Mouse (Mus musculus): ENCODE measurements around the gene Fkbp5. TPM values are rescaled to one million over a fixed set of nuclear protein-coding genes. Genes with fewer than 3 reads are reported as not detected.
A peak's percentile ranks its signal among the peaks of the same experiment; 100 is the strongest.

Fkbp5 gene
- total and polyA plus RNA-seq, 2 experiments = 17.7 to 30.3 TPM

DNA sequence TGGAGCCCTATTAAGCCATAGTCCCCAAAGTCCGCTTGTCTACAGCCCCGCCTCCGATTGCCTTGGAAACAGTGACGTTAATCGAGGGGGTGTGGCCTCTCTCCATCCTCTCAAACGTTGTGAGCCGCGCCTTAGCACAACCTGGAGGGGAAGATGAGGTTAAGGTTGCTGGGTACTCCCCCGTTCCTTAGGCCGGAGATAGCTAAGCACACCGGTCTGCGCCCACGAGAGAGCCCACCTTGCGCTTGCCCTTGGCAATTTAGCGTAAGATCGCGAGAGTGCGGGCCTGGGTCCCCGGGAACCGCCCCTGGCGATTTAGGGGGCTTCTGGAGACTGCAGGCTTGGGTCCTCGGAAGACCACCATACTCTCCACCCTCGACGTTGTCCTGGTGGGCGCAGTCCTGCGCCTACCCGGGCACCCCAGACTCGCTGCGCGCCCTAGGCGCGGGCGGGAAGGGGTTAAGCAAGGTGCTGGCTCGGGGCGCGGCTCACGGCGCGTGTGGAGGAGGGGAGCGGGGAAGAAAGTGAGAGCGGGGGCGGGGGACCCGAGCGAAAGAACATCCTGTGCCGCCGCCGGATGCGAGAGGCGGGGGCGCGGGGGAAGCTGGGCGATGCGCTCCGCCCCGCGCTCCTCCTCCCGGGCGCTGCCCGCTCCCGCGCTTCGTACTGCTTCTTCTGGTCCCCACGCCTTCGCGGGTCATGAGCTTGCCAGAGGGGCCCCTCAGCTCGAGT is 5.5 kb upstream of the Fkbp5 start:
- under 1% methylated on average over 52 of the region's 66 CpGs for WGBS
- Histone ChIP-seq H3K79me2 (ENCODE audit: control insufficient read depth, insufficient read depth, low read length) (no peaks in the 10 kb centered on the region), H3K4me3 (ENCODE audit: insufficient read depth, low read depth, low read length) (peak overlapping the region; percentile 78), H3K27ac (replicated peaks; ENCODE audit: insufficient read depth, low read depth, low read length) (peak overlapping the region; percentile 69), H3K4me1 (ENCODE audit: control insufficient read depth, insufficient read depth, low read length) (peaks cover 16% of the 10 kb centered on the region), H3K27me3 (ENCODE audit: control insufficient read depth, insufficient read depth, low read length) (no peaks in the 10 kb centered on the region), H3K36me3 (ENCODE audit: control insufficient read depth, insufficient read depth, low read length) (no peaks in the 10 kb centered on the region), H3K9ac (ENCODE audit: low read depth, low read length) (peak overlapping the region; percentile 87)
- DNase-seq (ENCODE audit: extremely low read depth, low read depth, low spot score) = peak; percentile 75
- peak; percentile 72 for TF ChIP-seq POLR2A (IDR thresholded peaks at IDR 0.05; ENCODE audit: extremely low read depth, insufficient read depth, low read length)
- TF ChIP-seq CTCF (IDR thresholded peaks at IDR 0.05; ENCODE audit: low read depth, low read length) = no peak

DNA sequence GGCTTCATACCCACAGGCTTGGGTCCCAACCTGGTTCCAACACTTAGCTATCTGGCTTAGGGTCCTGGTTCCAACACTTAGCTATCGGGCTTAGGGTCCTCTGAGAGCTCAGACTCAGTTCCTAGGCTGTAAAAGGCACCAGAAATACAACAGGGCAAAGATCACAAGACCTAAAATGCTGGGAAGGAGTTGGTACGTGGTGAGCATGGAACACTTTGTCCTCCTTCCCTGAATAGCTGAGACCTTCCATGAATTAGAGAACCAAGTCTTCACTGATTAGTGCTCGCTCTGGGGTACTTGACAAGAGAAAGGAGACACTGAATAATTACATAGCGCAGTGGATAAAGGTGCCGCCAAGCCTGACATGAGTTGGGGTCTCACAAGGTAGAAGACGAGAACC is 4.6 kb upstream of the Fkbp5 start:
- H3K79me2 ChIP-seq (ENCODE audit: control insufficient read depth, insufficient read depth, low read length) = no peaks in the 10 kb centered on the region
- H3K4me3 ChIP-seq (ENCODE audit: insufficient read depth, low read depth, low read length) = no peak overlapping the region
- H3K27me3 ChIP-seq (ENCODE audit: control insufficient read depth, insufficient read depth, low read length) = no peaks in the 10 kb centered on the region
- 55% methylated on average over 6 of the region's 6 CpGs for WGBS
- H3K4me1 ChIP-seq (ENCODE audit: control insufficient read depth, insufficient read depth, low read length) = peaks cover 19% of the 10 kb centered on the region
- 0 out of 2 replicates have a peak overlapping the region, but pooled peaks have one; percentile 7 for H3K9ac ChIP-seq (ENCODE audit: low read depth, low read length)
- H3K27ac ChIP-seq (replicated peaks; ENCODE audit: insufficient read depth, low read depth, low read length) = no peak overlapping the region
- no peak for TF ChIP-seq CTCF (IDR thresholded peaks at IDR 0.05; ENCODE audit: low read depth, low read length)
- no peak for TF ChIP-seq POLR2A (IDR thresholded peaks at IDR 0.05; ENCODE audit: extremely low read depth, insufficient read depth, low read length)
- no peak for DNase-seq (ENCODE audit: extremely low read depth, low read depth, low spot score)
- no peaks in the 10 kb centered on the region for H3K36me3 ChIP-seq (ENCODE audit: control insufficient read depth, insufficient read depth, low read length)

DNA sequence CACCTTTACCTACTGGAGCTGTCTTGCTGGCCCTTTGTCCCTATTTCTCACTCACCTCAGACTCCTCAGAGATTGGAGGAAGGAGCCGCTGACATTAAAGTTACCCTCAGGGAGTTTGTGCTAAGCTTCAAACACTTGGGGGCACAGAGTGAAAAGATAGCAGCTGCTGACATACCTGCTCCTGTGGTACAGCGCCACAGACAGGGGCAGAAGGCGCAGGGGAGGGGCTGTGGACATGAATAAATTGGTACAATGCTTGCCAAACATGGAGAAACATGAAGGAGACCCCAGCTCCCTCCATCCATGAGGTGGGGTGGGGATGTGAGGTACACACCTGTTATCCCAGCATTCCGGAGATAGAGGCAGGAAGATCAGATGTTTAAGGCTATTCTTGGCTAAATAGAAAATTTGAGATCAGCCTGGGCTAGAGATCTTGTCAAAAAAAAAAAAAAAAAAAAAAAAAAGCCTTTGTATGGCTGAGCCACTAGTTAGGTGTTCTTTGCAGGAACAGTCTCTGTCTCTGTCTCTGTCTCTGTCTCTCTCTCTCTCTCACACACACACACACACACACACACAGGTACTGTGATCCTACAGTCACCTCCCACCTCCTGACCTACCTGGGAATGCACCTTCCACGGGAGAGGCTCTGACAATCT is 3.9 kb upstream of the Fkbp5 start:
- Histone ChIP-seq H3K4me1 (ENCODE audit: control insufficient read depth, insufficient read depth, low read length) (peaks cover 19% of the 10 kb centered on the region), H3K36me3 (ENCODE audit: control insufficient read depth, insufficient read depth, low read length) (no peaks in the 10 kb centered on the region), H3K27me3 (ENCODE audit: control insufficient read depth, insufficient read depth, low read length) (no peaks in the 10 kb centered on the region), H3K79me2 (ENCODE audit: control insufficient read depth, insufficient read depth, low read length) (no peaks in the 10 kb centered on the region), H3K27ac (replicated peaks; ENCODE audit: insufficient read depth, low read depth, low read length) (no peak overlapping the region), H3K4me3 (ENCODE audit: insufficient read depth, low read depth, low read length) (no peak overlapping the region), H3K9ac (ENCODE audit: low read depth, low read length) (no peak overlapping the region)
- 79% methylated on average over 5 of the region's 5 CpGs for WGBS
- TF ChIP-seq POLR2A (IDR thresholded peaks at IDR 0.05; ENCODE audit: extremely low read depth, insufficient read depth, low read length) = no peak
- TF ChIP-seq CTCF (IDR thresholded peaks at IDR 0.05; ENCODE audit: low read depth, low read length) = no peak
- no peak for DNase-seq (ENCODE audit: extremely low read depth, low read depth, low spot score)

DNA sequence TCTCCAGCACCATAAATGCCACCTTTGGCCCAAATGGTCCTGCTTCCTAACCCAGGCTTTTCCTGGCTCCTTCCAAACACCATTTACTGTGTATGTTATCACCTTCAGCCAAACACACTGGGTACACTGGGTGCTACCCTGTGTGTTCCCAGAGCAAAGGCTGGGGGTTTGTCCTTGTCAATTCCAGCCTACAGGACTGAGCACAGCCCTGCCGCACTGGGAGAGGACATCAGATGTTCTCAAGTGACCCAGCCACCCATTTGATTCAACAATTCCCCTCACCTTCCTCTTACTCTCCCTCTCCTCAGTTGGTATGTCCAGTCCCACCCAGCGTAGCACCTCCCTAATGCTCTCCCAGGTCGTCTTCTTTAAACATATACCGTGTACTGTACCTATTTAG is 3.2 kb upstream of the Fkbp5 start:
- Histone ChIP-seq H3K27ac (replicated peaks; ENCODE audit: insufficient read depth, low read depth, low read length) (no peak overlapping the region), H3K79me2 (ENCODE audit: control insufficient read depth, insufficient read depth, low read length) (no peaks in the 10 kb centered on the region), H3K9ac (ENCODE audit: low read depth, low read length) (no peak overlapping the region), H3K4me1 (ENCODE audit: control insufficient read depth, insufficient read depth, low read length) (peaks cover 22% of the 10 kb centered on the region), H3K36me3 (ENCODE audit: control insufficient read depth, insufficient read depth, low read length) (no peaks in the 10 kb centered on the region), H3K27me3 (ENCODE audit: control insufficient read depth, insufficient read depth, low read length) (no peaks in the 10 kb centered on the region), H3K4me3 (ENCODE audit: insufficient read depth, low read depth, low read length) (no peak overlapping the region)
- WGBS = 89% methylated on average over 4 of the region's 4 CpGs
- no peak for DNase-seq (ENCODE audit: extremely low read depth, low read depth, low spot score)
- TF ChIP-seq CTCF (IDR thresholded peaks at IDR 0.05; ENCODE audit: low read depth, low read length) (no peak), POLR2A (IDR thresholded peaks at IDR 0.05; ENCODE audit: extremely low read depth, insufficient read depth, low read length) (no peak)

DNA sequence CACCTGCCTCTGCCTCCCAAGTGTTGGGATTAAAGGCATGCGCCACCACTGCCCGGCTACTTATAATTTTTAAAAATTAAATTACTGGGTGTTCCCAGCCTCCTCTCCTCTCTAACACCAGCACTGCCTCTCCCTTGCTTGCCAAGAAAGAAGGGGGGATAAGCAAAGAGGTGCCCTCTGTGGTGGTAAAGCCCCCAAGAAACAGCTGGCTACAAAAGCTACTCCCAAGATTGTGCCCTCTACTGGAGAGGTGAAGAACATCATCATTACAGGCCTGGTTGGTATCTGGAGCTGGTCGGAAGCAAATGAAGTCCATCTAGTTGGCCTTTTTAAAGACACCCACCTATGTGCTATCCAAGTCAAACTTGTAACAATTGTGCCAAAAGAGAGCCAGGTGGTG is 2.5 kb upstream of the Fkbp5 start:
- H3K27me3 ChIP-seq (ENCODE audit: control insufficient read depth, insufficient read depth, low read length) = no peaks in the 10 kb centered on the region
- H3K9ac ChIP-seq (ENCODE audit: low read depth, low read length) = no peak overlapping the region
- no peak overlapping the region for H3K4me3 ChIP-seq (ENCODE audit: insufficient read depth, low read depth, low read length)
- peaks cover 22% of the 10 kb centered on the region for H3K4me1 ChIP-seq (ENCODE audit: control insufficient read depth, insufficient read depth, low read length)
- H3K27ac ChIP-seq (replicated peaks; ENCODE audit: insufficient read depth, low read depth, low read length) = no peak overlapping the region
- H3K79me2 ChIP-seq (ENCODE audit: control insufficient read depth, insufficient read depth, low read length) = no peaks in the 10 kb centered on the region
- WGBS = 81% methylated on average over 3 of the region's 3 CpGs
- DNase-seq (ENCODE audit: extremely low read depth, low read depth, low spot score) = no peak
- no peaks in the 10 kb centered on the region for H3K36me3 ChIP-seq (ENCODE audit: control insufficient read depth, insufficient read depth, low read length)
- TF ChIP-seq CTCF (IDR thresholded peaks at IDR 0.05; ENCODE audit: low read depth, low read length) (peak; percentile 8; the same call in 1 of the 2 replicates), POLR2A (IDR thresholded peaks at IDR 0.05; ENCODE audit: extremely low read depth, insufficient read depth, low read length) (no peak)

DNA sequence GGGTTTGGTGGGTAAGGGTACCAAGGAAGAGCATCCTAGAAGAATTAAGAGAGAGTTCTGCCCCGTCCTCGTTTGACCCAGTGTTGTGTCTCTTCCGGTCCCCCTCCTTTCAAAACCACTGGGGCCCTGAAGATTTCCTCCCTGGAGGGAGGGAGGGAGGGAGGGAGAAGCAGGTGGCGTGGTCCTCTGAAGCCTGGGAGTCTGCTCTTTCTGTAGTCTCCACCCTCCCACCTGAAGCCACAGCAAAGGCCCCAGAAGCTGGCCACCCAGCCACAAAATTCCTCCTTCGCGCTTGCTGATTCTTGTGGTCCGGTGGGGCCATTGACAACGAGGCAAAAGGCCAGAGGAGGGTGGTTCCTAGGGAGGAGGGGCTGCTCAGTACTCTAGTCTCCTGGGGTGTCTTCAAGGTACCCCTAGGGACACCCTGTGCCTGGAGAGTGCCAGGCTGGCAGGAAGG is 1.3 kb upstream of the Fkbp5 start:
- H3K36me3 ChIP-seq (ENCODE audit: control insufficient read depth, insufficient read depth, low read length) = no peaks in the 10 kb centered on the region
- H3K27ac ChIP-seq (replicated peaks; ENCODE audit: insufficient read depth, low read depth, low read length) = peak overlapping the region; percentile 90
- no peak for DNase-seq (ENCODE audit: extremely low read depth, low read depth, low spot score)
- H3K27me3 ChIP-seq (ENCODE audit: control insufficient read depth, insufficient read depth, low read length) = no peaks in the 10 kb centered on the region
- WGBS = 52% methylated on average over 8 of the region's 8 CpGs
- H3K79me2 ChIP-seq (ENCODE audit: control insufficient read depth, insufficient read depth, low read length) = no peaks in the 10 kb centered on the region
- H3K4me3 ChIP-seq (ENCODE audit: insufficient read depth, low read depth, low read length) = peak overlapping the region; percentile 79
- TF ChIP-seq CTCF (IDR thresholded peaks at IDR 0.05; ENCODE audit: low read depth, low read length) = no peak
- TF ChIP-seq POLR2A (IDR thresholded peaks at IDR 0.05; ENCODE audit: extremely low read depth, insufficient read depth, low read length) = 0 out of 2 replicates have a peak, but pooled peaks have one; percentile 3
- H3K9ac ChIP-seq (ENCODE audit: low read depth, low read length) = peak overlapping the region; percentile 90
- H3K4me1 ChIP-seq (ENCODE audit: control insufficient read depth, insufficient read depth, low read length) = peaks cover 22% of the 10 kb centered on the region

Data from liver, adult 2 months (tissue).